Mouse (Mus musculus) 416B (cell line): ENCODE results near the gene Kif3c.

Source experiments
- DNase-seq: peaks from one replicate; pipeline ENCODE4 v3.0.0; 2011; ENCODE audit warnings: low read depth

Kif3c gene

GRCm38 (mm10) chr12:3364508-3365448 is at the start of gene Kif3c:
Gene Kif3c, plus strand, starts transcription at chr12:3365132.
- peak; percentile 58 for DNase-seq

GRCm38 (mm10) chr12:3316083-3316482 is 48.8 kb upstream of the Kif3c start:
- no peak for DNase-seq

DNA sequence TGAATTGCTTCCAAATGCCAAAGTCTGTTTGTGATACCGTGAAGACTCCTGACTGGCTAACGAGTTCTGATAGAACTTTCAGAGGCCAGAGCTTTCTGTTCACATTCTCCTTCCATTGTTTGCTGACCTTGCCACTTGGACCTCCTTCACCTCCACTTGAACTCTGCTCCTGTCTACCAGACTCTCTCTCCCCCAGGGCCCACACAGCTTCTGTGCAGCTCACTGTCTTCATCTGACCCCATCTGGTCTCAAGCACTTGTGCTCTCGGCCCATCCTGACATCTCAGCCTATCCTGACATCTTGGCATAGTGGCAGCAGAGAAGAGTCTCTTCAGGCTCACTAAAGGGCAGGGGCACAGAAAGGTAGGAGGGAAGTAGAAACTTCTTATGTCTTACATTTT is 48.0 kb upstream of the Kif3c start:
- DNase-seq: no peak

DNA sequence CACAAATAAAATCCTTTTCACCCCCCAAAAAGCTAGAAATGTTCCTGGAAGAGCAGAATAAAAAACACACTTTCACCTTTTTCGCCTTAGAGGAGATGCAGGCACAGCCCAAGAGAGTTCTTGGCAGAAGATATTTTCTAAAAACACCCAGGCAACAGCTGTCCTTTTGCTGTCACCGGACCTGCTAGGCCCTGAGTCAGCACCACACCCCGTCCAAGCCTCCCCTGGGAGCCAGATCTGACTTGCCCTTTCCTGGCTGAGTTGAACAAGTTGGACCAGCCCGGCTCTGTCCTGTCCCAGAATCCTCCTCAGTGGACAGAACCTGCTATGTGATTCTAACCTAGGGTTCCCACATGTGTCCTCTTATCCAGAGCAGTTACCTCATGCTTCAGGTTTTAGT is 45.6 kb upstream of the Kif3c start:
- DNase-seq: no peak

GRCm38 (mm10) chr12:3323241-3323640 is 41.7 kb upstream of the Kif3c start:
- DNase-seq: peak; percentile 71

- no peak for DNase-seq
Measured at GRCm38 (mm10) chr12:3325232-3325631, 39.7 kb upstream of the Kif3c start.

GRCm38 (mm10) chr12:3329677-3330076 is 35.3 kb upstream of the Kif3c start:
- DNase-seq: no peak

- DNase-seq: no peak
Measured at GRCm38 (mm10) chr12:3338931-3339330, 26.0 kb upstream of the Kif3c start.

DNA sequence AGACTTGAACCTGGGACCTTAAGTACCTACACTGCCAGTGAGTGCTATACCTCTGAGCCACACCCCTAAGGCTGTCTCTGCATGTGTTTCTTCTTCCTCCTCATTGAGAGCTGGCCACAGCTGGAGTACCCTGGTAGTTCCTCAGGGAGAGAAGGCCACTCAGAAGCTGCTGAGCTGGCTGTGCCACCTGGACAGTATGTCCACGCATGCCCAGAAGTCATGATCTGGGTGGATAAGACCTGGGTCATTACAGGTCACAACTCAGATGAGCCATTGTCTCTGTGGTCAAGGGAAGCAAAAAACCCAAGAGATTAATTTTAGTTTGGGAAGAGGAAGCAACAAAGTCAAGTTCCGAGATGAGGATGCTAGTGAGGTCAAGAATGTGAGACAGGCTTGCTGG is 20.8 kb upstream of the Kif3c start:
- DNase-seq: no peak

GRCm38 (mm10) chr12:3345038-3345437 is 19.9 kb upstream of the Kif3c start:
- DNase-seq: no peak

DNA sequence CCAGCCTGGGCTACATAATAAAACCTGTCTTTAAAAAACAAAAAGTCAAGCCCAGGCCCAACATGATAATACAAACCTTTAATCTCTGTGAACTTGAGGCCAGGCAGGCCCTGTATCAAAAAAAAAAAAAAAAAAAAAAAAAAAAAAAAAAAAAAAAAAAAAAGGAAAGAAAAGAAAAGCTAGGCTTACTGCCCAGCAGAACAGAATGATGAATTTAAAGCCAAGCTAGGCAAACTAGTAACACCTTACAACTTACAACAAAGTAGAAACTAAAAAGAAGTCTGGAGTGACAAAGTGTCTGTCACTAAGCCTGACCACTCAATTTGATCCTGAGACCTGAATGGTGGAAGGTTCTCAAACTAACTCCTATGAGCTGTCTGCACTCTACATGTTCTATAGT is 17.2 kb upstream of the Kif3c start:
- DNase-seq: no peak

- peak; percentile 71 for DNase-seq
Measured at GRCm38 (mm10) chr12:3349387-3349786, 15.5 kb upstream of the Kif3c start.

GRCm38 (mm10) chr12:3350136-3350535 is 14.8 kb upstream of the Kif3c start:
- DNase-seq: no peak

DNA sequence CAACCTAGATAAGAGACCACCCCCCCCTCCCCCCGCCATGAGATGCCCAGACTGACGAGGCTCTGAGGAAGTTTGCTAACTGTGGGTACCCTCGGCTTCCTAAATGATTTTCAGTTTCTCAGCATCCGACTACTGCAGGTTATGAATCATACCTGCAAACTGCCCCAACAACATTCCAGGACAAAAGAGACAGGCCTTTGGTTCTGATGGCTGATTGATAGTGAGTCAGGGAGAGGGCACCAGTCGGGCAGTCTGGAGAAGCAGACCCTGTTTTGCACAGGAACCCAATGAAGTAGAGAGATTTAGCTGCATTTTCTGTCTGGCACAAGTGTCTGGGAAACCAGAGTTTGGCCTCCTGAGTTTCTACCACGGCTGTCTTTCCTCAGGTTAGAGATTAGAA is 12.7 kb upstream of the Kif3c start:
- DNase-seq: no peak

DNA sequence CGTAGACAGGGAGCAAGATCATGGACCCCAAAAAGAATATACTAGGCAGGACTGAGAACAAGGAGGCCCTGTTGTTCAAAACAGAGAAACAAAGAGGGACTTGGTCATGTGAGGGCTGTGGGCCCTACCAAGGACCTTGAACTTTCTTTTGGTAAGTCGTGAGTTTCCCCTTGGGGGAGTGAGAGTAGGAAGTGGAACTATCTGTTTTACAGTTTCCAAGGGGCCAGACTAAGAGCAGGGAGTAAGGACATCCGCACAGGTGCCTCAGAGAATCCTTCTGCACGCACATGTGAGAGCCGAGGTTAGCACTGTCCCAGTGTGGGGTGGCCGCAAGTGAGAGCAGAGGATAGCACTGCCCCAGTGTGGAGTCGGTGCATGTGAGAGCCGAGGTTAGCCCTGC is 9.9 kb upstream of the Kif3c start:
- DNase-seq: no peak

- DNase-seq: no peak
Measured at GRCm38 (mm10) chr12:3356824-3357223, 8.1 kb upstream of the Kif3c start.

GRCm38 (mm10) chr12:3359302-3359701 is 5.6 kb upstream of the Kif3c start:
- peak; percentile 85 for DNase-seq

DNA sequence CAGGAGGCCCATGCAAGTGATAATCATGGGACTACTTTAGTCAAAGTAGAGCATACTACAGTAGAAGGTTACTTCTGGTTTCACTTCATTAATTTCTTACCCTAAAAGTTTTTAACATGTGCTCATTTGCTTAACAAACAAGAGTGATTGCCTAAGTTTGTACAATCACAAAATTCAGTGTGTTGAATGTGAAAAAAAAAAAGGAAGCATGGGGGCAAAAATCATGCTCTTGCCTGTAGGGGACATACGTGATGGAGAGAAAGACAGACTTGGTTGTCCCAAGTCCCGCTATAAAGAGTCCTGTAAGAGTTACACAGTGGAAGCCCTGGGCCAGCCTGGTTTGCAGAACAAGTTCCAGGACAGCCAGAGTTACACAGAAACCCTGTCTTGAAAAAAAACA is 4.9 kb upstream of the Kif3c start:
- DNase-seq: no peak

GRCm38 (mm10) chr12:3364076-3364475 is 856 bp upstream of the Kif3c start:
- DNase-seq: no peak

DNA sequence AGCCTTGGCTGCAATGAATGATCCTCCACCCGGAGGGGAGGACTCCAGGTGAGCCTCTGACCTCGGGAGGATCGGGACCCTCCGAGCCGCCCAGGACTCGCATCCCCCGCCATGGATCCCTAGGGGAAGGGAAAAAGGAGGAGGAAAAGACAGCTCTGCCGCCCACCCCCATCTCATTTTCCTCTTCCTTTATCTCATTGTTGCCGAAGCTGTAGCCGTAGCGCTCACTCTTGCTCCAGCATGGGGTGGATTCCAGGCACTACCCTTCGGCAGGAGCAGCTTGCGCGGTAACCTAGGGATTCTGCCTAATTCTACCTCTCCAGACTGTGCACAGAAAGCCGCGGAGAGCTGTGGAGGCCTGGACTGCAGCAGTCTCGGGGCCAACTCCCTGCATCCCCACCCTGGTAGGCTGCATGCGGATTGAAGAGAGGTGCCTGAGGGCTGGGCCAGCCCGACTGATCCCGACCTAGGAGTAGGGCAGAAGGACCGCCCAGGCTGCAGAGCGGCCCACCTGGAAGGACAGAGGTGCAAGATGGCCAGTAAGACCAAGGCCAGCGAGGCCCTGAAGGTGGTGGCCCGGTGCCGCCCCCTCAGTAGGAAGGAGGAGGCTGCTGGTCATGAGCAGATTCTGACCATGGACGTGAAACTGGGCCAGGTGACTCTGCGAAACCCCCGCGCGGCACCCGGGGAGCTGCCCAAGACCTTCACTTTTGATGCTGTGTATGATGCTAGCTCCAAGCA is 687 bp downstream of the Kif3c start:
- no peak for DNase-seq

GRCm38 (mm10) chr12:3366190-3366956 is 1.4 kb downstream of the Kif3c start:
- no peak for DNase-seq

DNA sequence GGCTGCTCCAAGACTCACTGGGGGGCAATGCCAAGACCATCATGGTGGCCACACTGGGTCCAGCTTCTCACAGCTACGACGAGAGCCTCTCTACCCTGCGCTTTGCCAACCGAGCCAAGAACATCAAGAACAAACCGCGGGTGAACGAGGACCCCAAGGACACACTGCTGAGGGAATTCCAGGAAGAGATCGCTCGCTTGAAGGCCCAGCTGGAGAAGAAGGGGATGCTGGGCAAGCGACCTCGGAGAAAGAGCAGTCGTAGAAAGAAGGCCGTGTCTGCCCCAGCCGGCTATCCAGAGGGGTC is 2.0 kb downstream of the Kif3c start:
- DNase-seq: no peak

DNA sequence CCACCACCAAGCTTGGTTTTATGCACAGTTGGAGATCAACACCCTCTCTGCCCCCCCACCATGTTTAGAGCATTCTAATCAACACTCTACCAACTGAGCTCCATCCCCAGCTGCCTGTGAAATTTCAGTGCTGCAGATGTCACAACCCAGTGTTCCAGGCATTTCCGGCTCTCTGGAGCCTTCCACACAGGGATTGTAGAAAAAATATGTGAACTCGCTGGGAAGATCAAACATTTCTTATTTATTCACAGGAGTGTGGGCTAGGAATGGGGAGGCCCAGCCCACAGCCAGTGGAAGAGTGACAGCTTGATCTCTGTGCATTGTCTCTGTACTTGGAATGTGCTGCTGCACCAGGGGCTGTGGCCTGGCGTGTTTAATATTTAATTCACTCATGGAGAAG is 3.8 kb downstream of the Kif3c start:
- no peak for DNase-seq
